Mouse (Mus musculus) lung, embryonic 16.5 days (tissue): ENCODE results near the gene Gm5751. TPM values are rescaled to one million over a fixed set of nuclear protein-coding genes. Genes with fewer than 3 reads are reported as not detected.
"Not testable (repeated sequence)": the region's sequence is repeated elsewhere in the genome, so short reads cannot be mapped to it uniquely, and the experiment has no call there.

Experiments used
- ATAC-seq: fragments of 200-750 bp; cut with Nextera tagmentation; 2 replicates; pipeline ENCODE4 v1.8.0; 2017; ENCODE audit warnings: low read depth, mild to moderate bottlenecking, moderate library complexity
- H3K27ac ChIP-seq: fragments of 300-500 bp; sonication (generic); 2 replicates; pipeline ENCODE4 v1.5.1; 2014; ENCODE audit warnings: mild to moderate bottlenecking, control low read depth, low read length
- H3K27me3 ChIP-seq: fragments of 300-500 bp; sonication (generic); 2 replicates; pipeline ENCODE4 v1.6.1; 2014; ENCODE audit warnings: low read depth, low read length, mixed read lengths; ENCODE audit not compliant: control insufficient read depth, insufficient read depth
- H3K36me3 ChIP-seq: fragments of 300-500 bp; sonication (generic); 2 replicates; pipeline ENCODE4 v1.6.1; 2014; ENCODE audit warnings: low read length; ENCODE audit not compliant: control insufficient read depth, insufficient read depth
- H3K4me1 ChIP-seq: fragments of 300-500 bp; sonication (generic); replicated peaks from 2 replicates; pipeline ENCODE4 v1.6.1; 2014; ENCODE audit warnings: low read length, mixed read lengths; ENCODE audit not compliant: control insufficient read depth, insufficient read depth
- H3K4me2 ChIP-seq: fragments of 300-500 bp; sonication (generic); 2 replicates; pipeline ENCODE4 v1.6.1; 2014; ENCODE audit warnings: low read depth, low read length, control low read depth
- H3K4me3 ChIP-seq: fragments of 300-500 bp; sonication (generic); 2 replicates; pipeline ENCODE4 v1.5.1; 2014; ENCODE audit warnings: mild to moderate bottlenecking, low read length, control low read depth
- H3K9ac ChIP-seq: fragments of 300-500 bp; sonication (generic); 2 replicates; pipeline ENCODE4 v1.6.1; 2014; ENCODE audit warnings: low read length, control low read depth
- H3K9me3 ChIP-seq: fragments of 300-500 bp; sonication (generic); 2 replicates; pipeline ENCODE4 v1.6.1; 2016; ENCODE audit warnings: low read length; ENCODE audit not compliant: control insufficient read depth
- WGBS: fragments of 180-500 bp; shearing (Covaris S2); extraction: QIAGEN DNeasy Blood & Tissue Kit; methylation state at CpG from one replicate; pipeline ENCODE4 v1.1.7; 2014; 5-methylcytosine and 5-hydroxymethylcytosine counted together
- polyA plus RNA-seq: library from polyadenylated mRNA; unstranded; fragments of >200 nt; fragmentation: Nextera tagmentation; extraction: Ambion mirVana; gene quantifications from 2 replicates; pipeline ENCODE4 v1.2.1, GENCODE M21; 2015

Gm5751 gene
- not detected in 2 replicates for polyA plus RNA-seq

GRCm38 (mm10) chrX:8873953-8874352 is at the start of gene Gm5751:
Gm5751 (plus strand) TSS chrX:8874253.
- not testable (repeated sequence) for H3K4me2 ChIP-seq, H3K4me3 ChIP-seq, H3K27me3 ChIP-seq, H3K9ac ChIP-seq, H3K27ac ChIP-seq, H3K36me3 ChIP-seq, H3K9me3 ChIP-seq, ATAC-seq, H3K4me1 ChIP-seq
- 92% methylated on average over 3 of the region's 4 CpGs for WGBS

DNA sequence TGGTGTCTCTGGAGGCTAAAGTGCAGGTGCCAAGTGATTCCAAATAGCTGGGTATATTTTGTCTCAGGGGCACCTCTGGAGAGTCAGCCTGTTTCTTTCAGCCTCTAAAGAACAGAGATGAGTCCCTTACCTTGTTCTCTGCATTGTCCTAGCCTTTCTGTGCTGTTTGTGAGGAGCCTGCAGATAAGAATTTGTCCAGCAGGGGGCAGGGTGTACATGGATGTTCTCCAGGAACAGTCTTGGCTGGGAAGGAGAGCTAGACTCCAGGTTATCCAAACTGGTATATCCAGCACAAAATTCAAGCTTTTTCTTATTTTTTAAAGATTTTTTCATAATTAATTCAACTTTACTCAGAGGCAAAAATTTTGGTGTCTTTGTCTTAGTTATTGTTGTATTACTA is 42.0 kb upstream of the Gm5751 start:
- Histone ChIP-seq H3K9me3 (no peaks in the 10 kb centered on the region), H3K4me1 (no peaks in the 10 kb centered on the region), H3K27me3 (no peaks in the 10 kb centered on the region), H3K36me3 (no peaks in the 10 kb centered on the region), H3K4me2 (no peak overlapping the region), H3K4me3 (no peak overlapping the region), H3K9ac (no peak overlapping the region), H3K27ac (no peak overlapping the region)
- ATAC-seq: no peak

DNA sequence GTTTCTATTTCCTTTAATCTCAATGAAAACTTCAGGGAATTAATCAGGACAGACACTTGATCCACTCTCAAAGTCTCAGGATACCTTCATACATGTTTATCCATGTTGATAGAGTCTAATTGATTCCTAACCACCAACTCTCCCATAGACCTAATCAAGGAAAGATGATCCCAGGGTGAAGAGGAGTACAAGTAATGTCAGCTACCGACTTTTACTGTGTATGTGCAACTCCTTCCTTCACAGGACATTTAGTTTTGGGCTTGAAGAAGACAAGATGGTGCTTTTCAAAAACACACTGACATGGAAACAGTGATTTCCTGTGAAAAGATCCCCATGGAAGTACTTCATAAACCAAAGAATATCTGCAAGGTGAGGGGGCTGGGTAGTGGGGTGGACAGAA is 30.4 kb upstream of the Gm5751 start, which contains the start of gene Gm6592:
Gene Gm6592 (plus strand): TSS at position 301 of the 400 bp plus-strand sequence.
- no peak within 1 kb of the TSS for H3K4me2 ChIP-seq
- H3K4me1 ChIP-seq: no peaks in the 10 kb centered on the region
- H3K27me3 ChIP-seq: no peaks in the 10 kb centered on the region
- H3K9me3 ChIP-seq: no peaks in the 10 kb centered on the region
- H3K27ac ChIP-seq: no peak within 1 kb of the TSS
- H3K36me3 ChIP-seq: no peaks in the 10 kb centered on the region
- no peak within 1 kb of the TSS for H3K9ac ChIP-seq
- 52% methylated on average over 1 of the region's 1 CpGs for WGBS
- no peak within 1 kb of the TSS for H3K4me3 ChIP-seq
- ATAC-seq: no peak

DNA sequence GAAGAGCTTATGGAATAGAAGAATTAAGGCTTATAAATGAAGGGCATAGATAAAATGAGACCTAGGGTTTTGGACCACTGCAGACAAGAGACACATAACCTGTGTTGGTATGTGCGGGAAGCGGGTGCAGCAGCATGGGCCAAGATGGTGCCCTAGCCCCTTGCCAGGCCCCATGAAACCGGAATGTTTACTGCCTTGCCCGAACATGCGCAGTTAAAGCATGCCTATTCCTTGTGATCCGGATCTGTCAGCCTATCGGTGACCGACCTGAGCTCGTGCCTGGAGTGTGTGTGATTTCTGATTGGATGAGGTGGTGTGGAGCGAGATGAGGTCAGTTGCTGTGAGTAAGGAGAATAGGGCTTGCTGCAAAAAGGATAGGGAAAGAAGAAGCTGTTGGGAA is 21.6 kb upstream of the Gm5751 start:
- WGBS: 87% methylated on average over 10 of the region's 10 CpGs
- Histone ChIP-seq H3K9ac (no peak overlapping the region), H3K27me3 (no peaks in the 10 kb centered on the region), H3K4me3 (no peak overlapping the region), H3K27ac (no peak overlapping the region), H3K36me3 (no peaks in the 10 kb centered on the region), H3K4me2 (no peak overlapping the region), H3K4me1 (no peaks in the 10 kb centered on the region), H3K9me3 (no peaks in the 10 kb centered on the region)
- no peak for ATAC-seq

DNA sequence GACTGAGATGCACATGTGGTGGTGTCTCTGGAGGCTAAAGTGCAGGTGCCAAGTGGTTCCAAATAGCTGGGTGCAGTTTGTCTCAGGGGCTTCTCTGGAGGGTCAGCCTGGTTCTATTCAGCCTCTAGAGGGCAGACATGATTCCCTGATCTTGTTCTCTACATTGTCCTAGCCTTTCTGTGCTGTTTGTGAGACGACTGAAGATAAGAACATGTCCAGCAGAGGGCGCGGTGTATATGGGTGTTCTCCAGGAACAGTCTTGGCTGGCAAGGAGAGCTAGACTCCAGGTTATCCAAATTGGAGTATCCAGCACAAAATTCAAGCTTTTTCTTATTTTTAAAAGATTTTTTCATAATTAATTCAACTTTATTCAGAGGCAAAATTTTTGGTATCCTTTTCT is 9.7 kb upstream of the Gm5751 start:
- not testable (repeated sequence) for H3K4me1 ChIP-seq, H3K27me3 ChIP-seq, H3K4me2 ChIP-seq, H3K4me3 ChIP-seq, ATAC-seq, H3K9me3 ChIP-seq, H3K36me3 ChIP-seq, H3K9ac ChIP-seq, H3K27ac ChIP-seq
- WGBS: 6% methylated on average over 3 of the region's 3 CpGs

- Histone ChIP-seq H3K27me3 (no peaks in the 10 kb centered on the region), H3K4me3 (no peak overlapping the region), H3K9ac (no peak overlapping the region), H3K9me3 (no peaks in the 10 kb centered on the region), H3K4me2 (no peak overlapping the region), H3K27ac (no peak overlapping the region), H3K36me3 (no peaks in the 10 kb centered on the region), H3K4me1 (no peaks in the 10 kb centered on the region)
- WGBS: 65% methylated on average over 4 of the region's 4 CpGs
- no peak for ATAC-seq
These were observed 10.3 kb downstream of the Gm5751 start for GRCm38 (mm10) chrX:8884336-8884735.

DNA sequence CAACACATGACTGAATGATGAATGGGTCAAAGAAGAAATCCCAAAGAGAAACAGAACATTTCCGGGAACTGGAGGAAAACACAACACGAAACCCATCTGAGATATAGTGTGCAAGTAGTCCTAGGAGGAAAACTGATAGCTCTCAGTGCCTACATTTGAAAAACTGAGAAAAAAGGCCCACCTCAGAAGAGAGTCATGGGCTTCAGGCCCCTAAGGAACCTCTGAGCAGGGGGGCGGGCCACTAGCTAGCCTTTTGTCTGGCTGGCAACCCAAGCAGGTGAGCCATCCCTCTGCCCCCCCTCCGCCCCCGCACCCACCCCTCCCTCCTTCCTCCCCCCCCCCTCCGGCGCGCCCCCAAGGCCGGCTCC is 17.9 kb downstream of the Gm5751 start:
- no peaks in the 10 kb centered on the region for H3K27me3 ChIP-seq
- 41% methylated on average over 3 of the region's 9 CpGs for WGBS
- H3K27ac ChIP-seq: no peak overlapping the region
- 0 out of 2 replicates have a peak, but pooled peaks cover 3% of the 10 kb centered on the region for H3K4me1 ChIP-seq
- H3K36me3 ChIP-seq: no peaks in the 10 kb centered on the region
- H3K9ac ChIP-seq: peak overlapping the region; percentile 75
- H3K4me3 ChIP-seq: peak overlapping the region; percentile 60
- peak overlapping the region; percentile 71 for H3K4me2 ChIP-seq
- ATAC-seq: no peak
- H3K9me3 ChIP-seq: no peaks in the 10 kb centered on the region

GRCm38 (mm10) chrX:8892343-8893155 is 18.5 kb downstream of the Gm5751 start, which contains the start of gene B630019K06Rik:
B630019K06Rik (plus strand) TSS chrX:8892382.
- no peaks in the 10 kb centered on the region for H3K9me3 ChIP-seq
- WGBS: 10% methylated on average over 66 of the region's 95 CpGs
- no peaks in the 10 kb centered on the region for H3K27me3 ChIP-seq
- H3K4me2 ChIP-seq: peak within 1 kb of the TSS; percentile 71
- H3K36me3 ChIP-seq: no peaks in the 10 kb centered on the region
- H3K4me3 ChIP-seq: peak within 1 kb of the TSS; percentile 60
- H3K27ac ChIP-seq: peak within 1 kb of the TSS; percentile 83
- peak; percentile 97 for ATAC-seq
- H3K4me1 ChIP-seq: 0 out of 2 replicates have a peak, but pooled peaks cover 3% of the 10 kb centered on the region
- H3K9ac ChIP-seq: peak within 1 kb of the TSS; percentile 75

DNA sequence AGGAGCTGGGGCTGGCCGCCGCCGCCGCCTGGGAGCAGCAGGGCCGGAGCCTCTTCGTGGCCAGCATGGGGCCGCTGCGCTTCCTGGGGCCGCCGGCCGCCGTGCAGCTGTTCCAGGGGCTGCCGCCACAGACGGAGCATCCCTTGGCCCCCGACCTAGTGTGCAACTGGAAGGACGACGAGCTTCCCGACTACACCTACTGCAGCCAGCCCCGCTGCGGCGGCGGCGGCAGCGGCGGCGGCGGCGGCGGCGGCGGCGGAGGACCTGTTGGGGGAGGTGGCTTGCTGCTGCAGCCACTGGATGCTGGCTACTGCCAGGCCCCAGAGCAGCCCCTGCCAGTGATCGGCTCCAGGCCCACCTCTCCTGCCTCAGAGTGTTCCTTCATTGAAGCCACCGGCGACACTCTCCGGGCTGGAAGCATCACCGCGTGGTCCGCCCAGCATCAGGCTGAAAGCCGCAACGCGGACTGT is 19.2 kb downstream of the Gm5751 start:
- H3K4me3 ChIP-seq: peak overlapping the region; percentile 60
- WGBS: 18% methylated on average over 22 of the region's 42 CpGs
- H3K27me3 ChIP-seq: no peaks in the 10 kb centered on the region
- H3K9ac ChIP-seq: peak overlapping the region; percentile 75
- peak overlapping the region; percentile 71 for H3K4me2 ChIP-seq
- H3K27ac ChIP-seq: peak overlapping the region; percentile 83
- H3K9me3 ChIP-seq: no peaks in the 10 kb centered on the region
- no peaks in the 10 kb centered on the region for H3K36me3 ChIP-seq
- peak; percentile 68 for ATAC-seq
- 0 out of 2 replicates have a peak, but pooled peaks cover 3% of the 10 kb centered on the region for H3K4me1 ChIP-seq
